Mouse (Mus musculus) monocyte, adult 2 months (primary cell): ENCODE measurements around the gene Ipo9.

Experiments
- DNase-seq, 2 experiments: peaks; one replicate each; pipeline ENCODE4 v3.0.0; 2022; ENCODE audit warnings: low spot score in 2 of 2, low read depth in 1 of 2

Ipo9 gene

GRCm38 (mm10) chr1:135429901-135430668, at the start of gene Ipo9:
Gene Ipo9, minus strand, starts transcription at chr1:135430499.
- peak; percentile 48 to 78 for DNase-seq

- DNase-seq, result no peak
These were observed 45.2 kb upstream of the Ipo9 start for GRCm38 (mm10) chr1:135475571-135475895.

GRCm38 (mm10) chr1:135474861-135475570, 44.7 kb upstream of the Ipo9 start:
- DNase-seq, result no peak

GRCm38 (mm10) chr1:135472536-135472935, 42.2 kb upstream of the Ipo9 start:
- DNase-seq, result no peak

- no peak for DNase-seq
These were observed 41.4 kb upstream of the Ipo9 start for GRCm38 (mm10) chr1:135471742-135472141.

GRCm38 (mm10) chr1:135470546-135470945, 40.2 kb upstream of the Ipo9 start:
- DNase-seq, result no peak

GRCm38 (mm10) chr1:135467462-135467861, 37.2 kb upstream of the Ipo9 start:
- DNase-seq, result no peak

- DNase-seq, result peak in 1 of 2 experiments; percentile 16
These were observed 36.6 kb upstream of the Ipo9 start for GRCm38 (mm10) chr1:135466935-135467334.

GRCm38 (mm10) chr1:135465734-135466133, 35.4 kb upstream of the Ipo9 start:
- DNase-seq, result no peak

GRCm38 (mm10) chr1:135462736-135463135, 32.4 kb upstream of the Ipo9 start:
- DNase-seq, result no peak

- DNase-seq, result no peak
These were observed 32.0 kb upstream of the Ipo9 start for GRCm38 (mm10) chr1:135462304-135462703.

- DNase-seq, result no peak
These were observed 30.9 kb upstream of the Ipo9 start for GRCm38 (mm10) chr1:135461097-135461730.

- no peak for DNase-seq
These were observed 30.2 kb upstream of the Ipo9 start for GRCm38 (mm10) chr1:135460521-135460920.

- DNase-seq, result no peak
These were observed 27.6 kb upstream of the Ipo9 start for GRCm38 (mm10) chr1:135457860-135458259.

GRCm38 (mm10) chr1:135452259-135452658, 22.0 kb upstream of the Ipo9 start:
- DNase-seq, result no peak

GRCm38 (mm10) chr1:135451419-135451818, 21.1 kb upstream of the Ipo9 start:
- DNase-seq, result no peak

- DNase-seq, result no peak
These were observed 19.6 kb upstream of the Ipo9 start for GRCm38 (mm10) chr1:135449876-135450275.

- DNase-seq, result no peak
These were observed 18.6 kb upstream of the Ipo9 start for GRCm38 (mm10) chr1:135448940-135449339.

GRCm38 (mm10) chr1:135443506-135443905, 13.2 kb upstream of the Ipo9 start:
- no peak for DNase-seq

GRCm38 (mm10) chr1:135441861-135442260, 11.6 kb upstream of the Ipo9 start:
- DNase-seq, result no peak

- DNase-seq, result no peak
These were observed 10.7 kb upstream of the Ipo9 start for GRCm38 (mm10) chr1:135440986-135441385.

- DNase-seq, result no peak
These were observed 8.5 kb upstream of the Ipo9 start for GRCm38 (mm10) chr1:135438801-135439200.
